Mouse (Mus musculus) G1E (cell line): ENCODE results near the gene Gm6169.
"Not testable (repeated sequence)": the region's sequence is repeated elsewhere in the genome, so short reads cannot be mapped to it uniquely, and the experiment has no call there.

Experiments used
- CTCF ChIP-seq: IDR thresholded peaks from 2 replicates; pipeline ENCODE4 v1.5.1; 2012; ENCODE audit warnings: low read depth, low read length, inconsistent platforms, mixed read lengths
- GATA2 ChIP-seq: IDR thresholded peaks from 2 replicates; pipeline ENCODE4 v1.6.1; 2012; ENCODE audit warnings: low read depth, low read length, inconsistent platforms, borderline replicate concordance

DNA sequence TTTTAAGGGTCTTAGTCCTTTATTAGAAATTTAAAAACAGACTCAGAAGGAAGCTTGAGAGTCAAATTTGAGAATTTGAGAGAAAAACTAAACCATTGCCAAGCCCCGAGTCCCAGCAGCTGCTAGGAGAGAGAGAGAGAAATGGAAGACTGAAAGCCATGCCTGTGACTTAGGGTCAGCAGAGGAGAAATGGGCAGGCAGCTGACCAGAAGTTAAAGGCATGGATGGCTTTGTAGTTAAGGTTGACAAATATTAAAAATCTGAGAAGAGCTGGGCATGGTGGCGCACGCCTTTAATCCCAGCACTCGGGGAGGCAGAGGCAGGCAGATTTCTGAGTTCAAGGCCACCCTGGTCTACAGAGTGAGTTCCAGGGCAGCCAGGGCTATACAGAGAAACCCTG is 8.7 kb upstream of the Gm6169 start:
- not testable (repeated sequence) for TF ChIP-seq GATA2, CTCF
